Mouse (Mus musculus) ovary, postnatal 14 days (tissue): ENCODE data around the gene Nexn.

Source experiments
- DNase-seq: peaks from one replicate; pipeline ENCODE4 v3.0.0; 2022; ENCODE audit warnings: low spot score

Nexn gene

GRCm38 (mm10) chr3:152235805-152236204, 30.3 kb downstream of the Nexn start:
- DNase-seq = no peak

DNA sequence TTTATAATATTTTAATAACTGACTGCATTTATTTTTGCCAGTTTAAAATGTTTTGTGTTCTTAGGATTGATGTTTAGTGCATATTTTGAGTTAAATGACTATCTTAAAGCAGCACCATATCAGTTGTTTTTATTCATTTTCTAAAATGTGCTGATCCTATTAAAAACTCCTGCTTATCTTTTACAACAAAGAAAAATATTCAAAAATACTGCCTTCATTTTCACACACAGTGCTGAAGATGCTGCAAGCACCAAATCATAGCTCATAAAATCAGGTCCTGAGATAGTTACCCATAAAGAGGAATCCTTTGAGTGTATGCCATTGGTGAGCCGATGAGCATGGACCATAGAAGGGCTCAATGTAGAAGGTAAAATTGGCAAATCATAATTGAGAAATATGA, 30.9 kb downstream of the Nexn start:
- DNase-seq = no peak

DNA sequence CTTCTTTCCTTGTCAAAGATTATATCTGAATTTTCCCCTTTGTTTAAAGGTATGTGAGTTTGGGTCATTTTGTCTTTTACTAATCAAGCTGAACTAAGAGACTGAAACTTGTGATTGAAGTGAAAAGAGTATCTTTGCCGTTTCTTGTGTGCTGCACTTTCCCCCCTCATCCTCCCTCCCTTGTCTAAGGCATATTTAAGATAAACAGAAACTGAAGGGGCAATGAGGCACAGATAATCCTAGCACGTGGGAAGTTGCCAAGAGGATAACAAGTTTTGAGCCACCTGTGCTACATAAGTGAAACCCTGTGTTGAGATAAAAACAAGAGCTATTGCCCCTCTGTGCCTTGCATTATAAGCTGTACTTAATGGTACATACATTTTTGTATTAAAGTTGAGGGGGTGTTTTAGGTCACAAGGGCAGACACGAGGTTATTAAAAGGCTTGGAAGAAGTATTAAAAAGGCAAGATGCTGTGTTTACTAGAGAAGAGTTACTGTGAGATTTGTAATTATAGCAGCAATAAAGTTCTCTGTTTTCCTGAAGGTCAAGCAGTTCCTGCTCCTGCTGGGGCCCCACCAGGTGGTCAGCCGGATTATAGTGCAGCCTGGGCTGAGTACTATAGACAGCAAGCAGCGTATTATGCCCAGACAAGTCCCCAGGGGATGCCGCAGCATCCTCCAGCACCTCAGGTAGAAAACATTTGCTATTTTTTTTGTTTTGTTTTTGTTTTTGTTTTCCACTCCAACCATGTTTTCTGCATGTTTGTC, 34.6 kb downstream of the Nexn start:
- no peak for DNase-seq

DNA sequence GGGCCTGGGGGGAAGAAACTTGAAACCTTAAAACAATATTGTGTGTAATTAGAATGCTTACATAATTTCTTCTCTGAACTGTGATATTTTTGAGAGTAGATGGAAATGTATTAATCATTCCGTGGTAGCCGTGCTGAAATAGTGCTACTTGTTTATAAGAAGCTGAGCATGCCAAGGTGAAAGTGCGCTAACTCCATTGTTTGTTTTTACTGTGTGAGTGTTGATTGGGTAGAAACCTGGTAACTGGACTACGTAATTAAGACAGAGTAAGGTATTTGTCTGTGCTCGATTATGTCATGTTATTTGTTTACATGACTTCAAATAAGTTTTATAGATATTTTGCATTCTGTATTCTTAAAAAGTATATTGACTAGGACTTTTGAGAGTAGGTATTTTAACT, 36.9 kb downstream of the Nexn start:
- no peak for DNase-seq

DNA sequence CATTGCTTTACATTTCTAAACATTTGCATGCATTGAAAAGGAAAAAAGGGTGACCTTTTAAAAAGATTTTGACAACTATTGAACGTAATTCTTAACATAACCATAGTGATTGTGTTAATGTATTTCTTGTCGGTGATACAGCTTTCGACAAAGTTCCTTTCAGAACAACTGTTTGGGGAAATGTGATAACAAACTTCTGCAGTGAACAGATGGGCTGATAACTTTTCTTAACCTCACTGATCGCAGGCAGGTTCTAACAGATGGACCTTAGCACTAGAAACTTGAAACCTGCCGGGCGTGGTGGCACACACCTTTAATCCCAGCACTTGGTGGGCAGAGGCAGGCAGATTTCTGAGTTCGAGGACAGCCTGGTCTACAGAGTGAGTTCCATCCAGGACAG, 37.3 kb downstream of the Nexn start:
- DNase-seq = no peak

DNA sequence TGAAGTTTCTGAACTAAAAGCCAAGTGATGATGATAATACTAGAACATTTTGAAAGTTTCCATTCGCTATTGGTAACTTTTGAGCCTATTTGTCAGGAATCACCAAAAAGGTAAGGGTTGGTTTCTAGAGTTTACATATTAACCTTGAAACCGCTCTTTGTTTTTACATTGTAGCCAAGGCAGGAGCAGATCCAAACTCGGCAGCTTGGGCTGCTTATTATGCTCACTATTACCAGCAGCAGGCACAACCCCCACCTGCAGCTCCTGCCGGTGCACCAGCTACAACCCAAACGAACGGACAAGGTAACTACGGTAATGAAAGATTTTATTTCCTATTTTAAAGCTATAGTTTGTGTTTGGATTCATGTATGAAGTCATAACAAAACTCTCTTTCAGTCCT, 40.2 kb downstream of the Nexn start:
- DNase-seq = no peak

DNA sequence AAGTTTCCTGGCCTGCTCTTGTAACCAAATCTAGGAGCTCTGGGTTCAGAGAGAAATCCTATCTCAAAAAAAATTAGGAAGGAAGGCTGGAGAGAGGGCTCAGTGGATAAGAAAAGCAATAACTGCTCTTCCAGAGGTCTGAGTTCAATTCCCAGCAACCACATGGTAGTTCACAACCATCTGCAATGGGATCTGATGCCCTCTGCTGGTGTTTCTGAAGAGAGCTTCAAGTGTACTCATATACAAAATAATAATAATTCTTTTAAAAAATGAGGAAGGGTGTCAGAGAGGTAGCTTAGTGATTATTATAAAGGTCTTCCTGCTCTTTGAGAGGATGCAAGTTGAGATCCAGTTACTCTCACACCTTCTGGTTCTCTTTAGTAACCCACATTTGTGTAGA, 41.2 kb downstream of the Nexn start:
- no peak for DNase-seq

GRCm38 (mm10) chr3:152213416-152213815, 52.7 kb downstream of the Nexn start:
- DNase-seq = no peak

- no peak for DNase-seq
Observed at GRCm38 (mm10) chr3:152211731-152212279, 54.3 kb downstream of the Nexn start.

DNA sequence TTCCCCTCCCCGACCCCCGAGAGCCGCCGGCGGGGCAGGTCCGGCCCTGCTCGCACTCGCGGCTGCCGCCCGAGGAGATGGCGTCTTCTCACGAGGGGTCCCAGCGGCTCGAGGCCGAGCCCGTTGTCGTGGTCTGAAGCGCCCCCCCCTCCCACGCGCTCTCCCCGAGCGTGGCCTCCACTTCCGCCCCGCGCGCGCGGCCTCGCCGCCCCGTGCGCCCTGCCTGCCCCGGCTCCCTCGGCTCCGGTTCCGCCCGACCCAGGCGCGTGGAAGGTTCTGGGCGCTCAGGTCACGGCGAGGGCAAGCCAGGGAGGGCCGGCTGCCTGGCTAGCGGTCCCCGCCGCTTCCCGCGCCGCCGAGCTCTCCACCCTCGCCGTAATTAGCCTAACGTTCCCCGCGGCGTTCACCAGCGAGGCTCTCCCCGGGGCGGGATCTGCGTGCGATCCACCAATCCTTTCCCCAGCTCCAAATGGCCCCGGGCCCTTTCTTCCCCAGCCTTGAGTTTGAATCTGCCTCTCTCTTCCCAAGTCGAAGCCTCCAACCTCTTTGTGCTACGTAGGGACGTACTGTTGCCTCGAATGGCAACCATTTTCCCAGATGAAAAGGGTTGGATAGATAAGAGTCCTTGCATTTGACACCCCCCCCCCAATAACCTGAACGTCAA, 55.3 kb downstream of the Nexn start:
- DNase-seq = peak; percentile 48

DNA sequence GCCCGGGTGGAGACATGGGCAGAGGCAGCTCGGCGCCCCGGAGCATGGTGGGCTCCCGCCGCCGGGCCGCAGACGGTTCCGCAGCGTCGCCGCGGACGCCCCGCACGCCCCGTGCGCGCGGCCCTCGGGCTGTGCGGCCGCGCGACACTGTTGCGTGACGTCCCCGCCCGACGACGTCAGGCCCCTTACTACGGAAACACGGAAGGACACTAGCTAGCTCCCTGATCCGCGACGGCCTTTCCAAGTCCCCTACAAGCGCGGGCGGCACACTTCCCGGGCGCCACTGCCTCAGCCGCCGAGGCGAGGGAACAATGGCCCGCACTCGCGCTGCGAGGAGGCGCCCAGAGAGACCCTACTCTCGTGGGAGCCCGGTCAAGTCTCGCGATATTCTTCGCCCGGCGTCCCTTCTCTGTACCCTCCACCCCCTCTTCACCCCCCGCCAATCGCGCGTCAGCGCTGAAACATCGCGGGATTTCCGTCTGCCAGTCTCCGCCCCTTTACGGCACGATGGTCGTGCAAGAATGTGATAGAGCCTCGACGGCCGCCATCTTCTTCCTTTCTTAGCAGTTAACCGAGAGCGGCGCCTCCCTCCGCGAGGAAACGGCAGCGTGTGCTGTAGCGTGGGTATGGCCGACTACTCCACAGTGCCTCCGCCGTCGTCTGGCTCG, 56.0 kb downstream of the Nexn start, which contains the start of the genes Dnajb4 and Fubp1:
TSS of gene Dnajb4 (minus strand) at position 336 of the 668 bp plus-strand sequence.
TSS of gene Fubp1 (plus strand) at position 456 of the 668 bp plus-strand sequence.
- peak; percentile 100 for DNase-seq

- peak; percentile 34 for DNase-seq
Observed at GRCm38 (mm10) chr3:152209177-152209966, 56.8 kb downstream of the Nexn start.

- no peak for DNase-seq
Observed at GRCm38 (mm10) chr3:152208096-152208885, 57.9 kb downstream of the Nexn start.

DNA sequence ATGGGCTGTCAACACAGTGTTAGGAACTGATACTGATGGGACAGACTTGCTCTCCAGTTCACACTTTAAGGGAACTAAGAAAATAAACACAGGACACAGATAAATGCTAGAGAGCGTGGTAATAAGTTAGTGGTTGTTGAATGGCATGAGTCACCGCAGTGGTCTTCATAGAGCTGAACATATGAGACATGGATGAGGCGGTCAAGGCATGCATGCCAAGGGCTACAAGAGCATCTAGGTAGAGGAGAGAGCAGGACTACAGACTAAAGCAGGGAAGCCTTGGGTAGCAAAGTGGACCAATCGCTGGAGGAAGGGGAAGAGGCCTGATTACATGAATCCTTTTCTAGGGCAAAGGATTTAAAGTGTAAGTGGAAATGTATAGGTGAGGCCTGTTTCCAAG, 59.0 kb downstream of the Nexn start:
- DNase-seq = no peak

DNA sequence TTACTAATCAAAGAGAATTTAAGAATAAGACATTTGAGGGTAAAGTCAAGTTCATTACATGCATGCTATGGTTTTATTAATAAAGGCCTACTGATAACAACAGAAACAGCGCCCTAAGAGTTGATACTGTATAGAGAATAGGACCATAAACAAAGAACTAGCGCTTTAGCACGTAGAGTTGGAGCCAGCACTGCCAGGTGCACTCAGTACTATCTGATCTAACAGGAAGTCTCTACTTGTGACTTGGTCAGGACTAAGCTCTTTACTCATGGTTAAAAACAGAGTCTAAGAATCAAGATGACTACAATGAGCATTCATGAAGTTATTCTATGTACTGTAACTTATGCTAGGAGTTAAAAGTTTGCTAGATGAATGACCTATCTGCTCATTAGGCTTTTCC, 61.6 kb downstream of the Nexn start:
- DNase-seq = no peak

- no peak for DNase-seq
Observed at GRCm38 (mm10) chr3:152203996-152204395, 62.2 kb downstream of the Nexn start.

- DNase-seq = no peak
Observed at GRCm38 (mm10) chr3:152203411-152203810, 62.7 kb downstream of the Nexn start.

DNA sequence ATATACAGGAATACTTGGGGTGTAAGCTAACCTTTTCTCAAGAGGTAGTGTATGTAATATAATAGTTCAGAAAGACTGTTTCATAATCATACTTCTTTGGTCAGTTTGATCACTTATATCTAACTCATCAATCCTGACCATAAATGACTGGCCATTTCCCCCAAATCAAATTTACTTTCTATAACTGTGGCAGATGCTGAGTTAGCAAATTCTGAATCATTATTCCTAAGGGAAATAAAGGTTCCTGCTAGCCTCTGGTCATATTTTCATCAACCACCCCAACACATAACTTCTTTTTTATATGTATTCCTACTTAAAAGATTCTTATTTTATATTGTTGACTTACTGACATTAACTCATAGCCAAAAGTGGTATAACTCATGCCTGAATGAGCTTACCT, 63.2 kb downstream of the Nexn start:
- DNase-seq = no peak

DNA sequence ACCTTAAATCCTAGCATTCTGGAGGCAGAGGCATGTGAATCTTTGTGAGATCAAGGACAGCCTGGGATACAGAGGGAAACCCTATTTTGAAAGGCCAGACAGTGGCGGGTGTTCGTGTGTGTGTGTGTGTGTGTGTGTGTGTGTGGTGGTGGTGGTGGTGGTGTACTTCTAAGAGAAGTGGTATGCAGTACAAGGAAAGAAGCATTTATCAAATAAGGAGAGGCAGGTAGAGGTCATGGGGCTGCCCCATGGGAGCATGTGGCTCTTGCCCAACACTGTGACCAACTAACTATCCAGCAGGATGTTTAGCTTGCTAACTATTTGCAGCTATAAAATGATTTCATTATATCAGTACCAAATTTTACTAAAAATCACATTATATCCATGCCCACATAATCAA, 64.5 kb downstream of the Nexn start:
- no peak for DNase-seq

DNA sequence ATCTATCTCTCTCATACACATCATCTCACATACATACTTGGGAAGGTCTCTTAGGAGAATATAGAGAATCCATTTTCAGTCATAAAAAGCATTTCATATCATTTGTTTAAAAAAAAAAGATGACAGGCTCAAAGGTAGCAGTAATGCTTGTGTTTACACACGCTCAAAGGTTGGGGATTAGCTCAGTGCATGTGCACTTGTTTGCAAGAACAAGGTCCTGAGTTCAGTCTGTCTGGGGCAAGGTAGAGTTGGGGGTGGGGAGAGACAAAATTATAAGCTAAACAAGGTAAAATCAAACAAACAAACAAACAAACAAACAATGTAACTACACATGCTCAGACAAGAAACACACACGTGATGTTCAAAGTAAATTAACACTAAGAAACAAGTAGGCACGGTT, 65.0 kb downstream of the Nexn start:
- no peak for DNase-seq

DNA sequence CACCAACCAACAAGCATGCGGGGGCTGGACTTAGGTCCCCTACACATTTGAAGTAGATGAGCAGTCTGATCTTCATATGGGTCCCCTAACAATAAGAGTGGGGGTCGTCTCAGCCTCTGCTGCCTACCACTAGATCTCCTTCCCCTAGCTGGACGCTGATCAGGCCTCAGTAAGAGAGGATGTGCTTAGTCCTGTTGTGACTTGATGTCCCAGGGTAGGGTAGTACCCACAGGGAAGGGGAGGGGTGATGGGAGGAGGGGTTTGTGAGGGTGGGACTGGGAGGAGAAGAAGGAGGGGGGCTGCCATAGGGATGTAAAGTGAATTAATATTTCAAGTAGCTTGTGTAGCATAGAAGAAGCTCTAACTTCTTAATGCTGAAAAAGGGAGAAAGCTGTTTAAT, 67.0 kb downstream of the Nexn start:
- DNase-seq = no peak
